Mouse (Mus musculus) intestine, embryonic 14.5 days (tissue): ENCODE data around the gene Hspg2. TPM values are rescaled to one million over a fixed set of nuclear protein-coding genes. Genes with fewer than 3 reads are reported as not detected.
A peak's percentile ranks its signal among the peaks of the same experiment; 100 is the strongest.

Experiments used
- ATAC-seq: fragments of 200-750 bp; cut with Nextera tagmentation; replicated peaks from 2 replicates; pipeline ENCODE4 v1.8.0; 2017; ENCODE audit warnings: low read depth, moderate number of reproducible peaks, moderate TSS enrichment, moderate library complexity; ENCODE audit not compliant: low FRiP score, low TSS enrichment
- DNase-seq: peaks from one replicate; pipeline ENCODE4 v3.0.0-alpha.2; 2018; ENCODE audit warnings: low spot score
- H3K27ac ChIP-seq: fragments of 300-500 bp; sonication (generic); 2 replicates; pipeline ENCODE4 v1.5.1; 2014; ENCODE audit warnings: low read depth, mild to moderate bottlenecking, control low read depth
- H3K27me3 ChIP-seq: fragments of 300-500 bp; sonication (generic); replicated peaks from 2 replicates; pipeline ENCODE4 v1.6.1; 2014; ENCODE audit warnings: low read length, control low read depth; ENCODE audit not compliant: control insufficient read depth, insufficient read depth
- H3K36me3 ChIP-seq: fragments of 300-500 bp; sonication (generic); 2 replicates; pipeline ENCODE4 v1.6.1; 2014; ENCODE audit warnings: low read length, control low read depth; ENCODE audit not compliant: control insufficient read depth, insufficient read depth
- H3K4me1 ChIP-seq: fragments of 300-500 bp; sonication (generic); replicated peaks from 2 replicates; pipeline ENCODE4 v1.6.1; 2014; ENCODE audit warnings: low read length, control low read depth, mixed read lengths; ENCODE audit not compliant: control insufficient read depth, insufficient read depth
- H3K4me2 ChIP-seq: fragments of 300-500 bp; sonication (generic); 2 replicates; pipeline ENCODE4 v1.6.1; 2014; ENCODE audit warnings: low read length
- H3K4me3 ChIP-seq: fragments of 300-500 bp; sonication (generic); 2 replicates; pipeline ENCODE4 v1.5.1; 2014; ENCODE audit warnings: low read depth, low read length, control low read depth, mixed read lengths
- H3K9ac ChIP-seq: fragments of 300-500 bp; sonication (generic); 2 replicates; pipeline ENCODE4 v1.6.1; 2014; ENCODE audit warnings: mild to moderate bottlenecking, low read length
- H3K9me3 ChIP-seq: fragments of 300-500 bp; sonication (generic); 2 replicates; pipeline ENCODE4 v1.6.1; 2016; ENCODE audit warnings: low read length, control low read depth; ENCODE audit not compliant: control insufficient read depth
- WGBS: fragments of 180-500 bp; shearing (Covaris S2); extraction: QIAGEN DNeasy Blood & Tissue Kit; methylation state at CpG from one replicate; pipeline ENCODE4 v1.1.7; 2014; 5-methylcytosine and 5-hydroxymethylcytosine counted together
- polyA plus RNA-seq: library from polyadenylated mRNA; unstranded; fragments of >200 nt; fragmentation: Nextera tagmentation; extraction: Ambion mirVana; gene quantifications from 2 replicates; pipeline ENCODE4 v1.2.1, GENCODE M21; 2014

Hspg2 gene
- polyA plus RNA-seq, 1 experiment from 2014 or later, result 49.8 TPM

GRCm38 (mm10) chr4:137473701-137474388, 5.3 kb downstream of the Hspg2 start:
- H3K4me2 ChIP-seq, result no peak overlapping the region
- ATAC-seq (no peak), DNase-seq (no peak)
- WGBS, result 42% methylated on average over 18 of the region's 18 CpGs
- no peaks in the 10 kb centered on the region; the same call in 1 of the 2 replicates for H3K36me3 ChIP-seq
- H3K4me3 ChIP-seq, result no peak overlapping the region
- H3K4me1 ChIP-seq, result peaks cover 75% of the 10 kb centered on the region
- H3K27me3 ChIP-seq, result no peaks in the 10 kb centered on the region
- H3K9ac ChIP-seq, result 0 out of 2 replicates have a peak overlapping the region, but pooled peaks have one; percentile 3
- peak overlapping the region; percentile 22; the same call in 1 of the 2 replicates for H3K27ac ChIP-seq
- no peaks in the 10 kb centered on the region for H3K9me3 ChIP-seq

GRCm38 (mm10) chr4:137474694-137475093, 6.1 kb downstream of the Hspg2 start:
- Histone ChIP-seq H3K27ac (no peak overlapping the region), H3K36me3 (no peaks in the 10 kb centered on the region; the same call in 1 of the 2 replicates), H3K4me1 (peaks cover 79% of the 10 kb centered on the region), H3K27me3 (no peaks in the 10 kb centered on the region), H3K9me3 (no peaks in the 10 kb centered on the region), H3K9ac (no peak overlapping the region), H3K4me3 (no peak overlapping the region), H3K4me2 (no peak overlapping the region)
- DNase-seq (no peak), ATAC-seq (no peak)
- WGBS, result 84% methylated on average over 7 of the region's 7 CpGs

GRCm38 (mm10) chr4:137475271-137476050, 6.9 kb downstream of the Hspg2 start:
- Histone ChIP-seq H3K9ac (no peak overlapping the region), H3K4me2 (peak overlapping the region; percentile 50), H3K4me3 (no peak overlapping the region), H3K4me1 (peaks cover 79% of the 10 kb centered on the region), H3K27me3 (no peaks in the 10 kb centered on the region), H3K27ac (peak overlapping the region; percentile 45; the same call in 1 of the 2 replicates), H3K36me3 (no peaks in the 10 kb centered on the region; the same call in 1 of the 2 replicates), H3K9me3 (no peaks in the 10 kb centered on the region)
- ATAC-seq (no peak), DNase-seq (no peak)
- WGBS, result 76% methylated on average over 13 of the region's 13 CpGs

- DNase-seq, result no peak
- H3K9ac ChIP-seq, result peak overlapping the region; percentile 27; the same call in 1 of the 2 replicates
Observed at GRCm38 (mm10) chr4:137476065-137476760, 7.6 kb downstream of the Hspg2 start.

GRCm38 (mm10) chr4:137476761-137477237, 8.2 kb downstream of the Hspg2 start:
- no peaks in the 10 kb centered on the region for H3K9me3 ChIP-seq
- peak overlapping the region; percentile 50 for H3K4me2 ChIP-seq
- DNase-seq (no peak), ATAC-seq (no peak)
- H3K27me3 ChIP-seq, result no peaks in the 10 kb centered on the region
- H3K9ac ChIP-seq, result peak overlapping the region; percentile 27; the same call in 1 of the 2 replicates
- no peaks in the 10 kb centered on the region; the same call in 1 of the 2 replicates for H3K36me3 ChIP-seq
- peak overlapping the region; percentile 11; the same call in 1 of the 2 replicates for H3K4me3 ChIP-seq
- peak overlapping the region; percentile 67 for H3K27ac ChIP-seq
- peaks cover 81% of the 10 kb centered on the region for H3K4me1 ChIP-seq
- 10% methylated on average over 14 of the region's 17 CpGs for WGBS

More at GRCm38 (mm10) chr4:137476065-137476760, 7.6 kb downstream of the Hspg2 start:
- Histone ChIP-seq H3K36me3 (no peaks in the 10 kb centered on the region; the same call in 1 of the 2 replicates), H3K27ac (peak overlapping the region; percentile 67), H3K4me3 (peak overlapping the region; percentile 11; the same call in 1 of the 2 replicates), H3K27me3 (no peaks in the 10 kb centered on the region), H3K4me2 (peak overlapping the region; percentile 50), H3K4me1 (peaks cover 81% of the 10 kb centered on the region), H3K9me3 (no peaks in the 10 kb centered on the region)
- peak; percentile 46 for ATAC-seq
- WGBS, result 18% methylated on average over 10 of the region's 10 CpGs

GRCm38 (mm10) chr4:137477611-137478010, 9.0 kb downstream of the Hspg2 start:
- peaks cover 87% of the 10 kb centered on the region for H3K4me1 ChIP-seq
- DNase-seq (no peak), ATAC-seq (no peak)
- H3K27ac ChIP-seq, result peak overlapping the region; percentile 67; the same call in 1 of the 2 replicates
- peak overlapping the region; percentile 50; the same call in 1 of the 2 replicates for H3K4me2 ChIP-seq
- no peaks in the 10 kb centered on the region; the same call in 1 of the 2 replicates for H3K36me3 ChIP-seq
- H3K9ac ChIP-seq, result 0 out of 2 replicates have a peak overlapping the region, but pooled peaks have one; percentile 27
- no peak overlapping the region for H3K4me3 ChIP-seq
- WGBS, result 50% methylated on average over 6 of the region's 6 CpGs
- no peaks in the 10 kb centered on the region for H3K27me3 ChIP-seq
- no peaks in the 10 kb centered on the region for H3K9me3 ChIP-seq

GRCm38 (mm10) chr4:137478306-137478705, 9.7 kb downstream of the Hspg2 start:
- no peak for DNase-seq
- Histone ChIP-seq H3K36me3 (no peaks in the 10 kb centered on the region; the same call in 1 of the 2 replicates), H3K4me3 (no peak overlapping the region), H3K27ac (no peak overlapping the region), H3K9ac (no peak overlapping the region), H3K27me3 (no peaks in the 10 kb centered on the region), H3K4me2 (no peak overlapping the region; the same call in 1 of the 2 replicates), H3K4me1 (peaks cover 83% of the 10 kb centered on the region), H3K9me3 (no peaks in the 10 kb centered on the region)
- 63% methylated on average over 5 of the region's 5 CpGs for WGBS
- ATAC-seq, result no peak

GRCm38 (mm10) chr4:137479757-137480156, 11.2 kb downstream of the Hspg2 start:
- H3K4me1 ChIP-seq, result peaks cover 83% of the 10 kb centered on the region
- H3K4me3 ChIP-seq, result no peak overlapping the region
- DNase-seq (no peak), ATAC-seq (peak; percentile 44)
- H3K27ac ChIP-seq, result peak overlapping the region; percentile 77; the same call in 1 of the 2 replicates
- H3K9ac ChIP-seq, result no peak overlapping the region
- WGBS, result 10% methylated on average over 6 of the region's 6 CpGs
- peak overlapping the region; percentile 20; the same call in 1 of the 2 replicates for H3K4me2 ChIP-seq
- no peaks in the 10 kb centered on the region for H3K9me3 ChIP-seq
- H3K27me3 ChIP-seq, result no peaks in the 10 kb centered on the region
- no peaks in the 10 kb centered on the region for H3K36me3 ChIP-seq
